Mouse (Mus musculus) embryonic facial prominence, embryonic 11.5 days (tissue): ENCODE data around the gene Scnn1a. TPM values are rescaled to one million over a fixed set of nuclear protein-coding genes. Genes with fewer than 3 reads are reported as not detected.

Experiments
- ATAC-seq: fragments of 200-750 bp; cut with Nextera tagmentation; replicated peaks from 2 replicates; pipeline ENCODE4 v1.8.0; 2017; ENCODE audit warnings: low read depth; ENCODE audit not compliant: insufficient number of reproducible peaks, low FRiP score, low TSS enrichment
- DNase-seq: peaks from one replicate; pipeline ENCODE4 v3.0.0-alpha.2; 2015; ENCODE audit warnings: low spot score
- H3K27ac ChIP-seq: fragments of 300-500 bp; sonication (generic); replicated peaks from 2 replicates; pipeline ENCODE4 v1.5.1; 2014; ENCODE audit warnings: mild to moderate bottlenecking, low read depth, low read length, control low read depth
- H3K27me3 ChIP-seq: fragments of 300-500 bp; sonication (generic); 2 replicates; pipeline ENCODE4 v1.6.1; 2014; ENCODE audit warnings: mild to moderate bottlenecking, low read length, moderate library complexity, mixed read lengths; ENCODE audit not compliant: control insufficient read depth, insufficient read depth
- H3K36me3 ChIP-seq: fragments of 300-500 bp; sonication (generic); replicated peaks from 2 replicates; pipeline ENCODE4 v1.6.1; 2014; ENCODE audit warnings: low read depth, mild to moderate bottlenecking, low read length, moderate library complexity, mixed read lengths; ENCODE audit not compliant: control insufficient read depth, insufficient read depth
- H3K4me1 ChIP-seq: fragments of 300-500 bp; sonication (generic); 2 replicates; pipeline ENCODE4 v1.6.1; 2014; ENCODE audit warnings: low read length, mixed read lengths; ENCODE audit not compliant: control insufficient read depth, insufficient read depth
- H3K4me2 ChIP-seq: fragments of 300-500 bp; sonication (generic); 2 replicates; pipeline ENCODE4 v1.6.1; 2014; ENCODE audit warnings: low read depth, mild to moderate bottlenecking, control low read depth, low read length, moderate library complexity
- H3K4me3 ChIP-seq: fragments of 300-500 bp; sonication (generic); 2 replicates; pipeline ENCODE4 v1.5.1; 2014; ENCODE audit warnings: low read depth, low read length, control low read depth
- H3K9ac ChIP-seq: fragments of 300-500 bp; sonication (generic); replicated peaks from 2 replicates; pipeline ENCODE4 v1.6.1; 2014; ENCODE audit warnings: mild to moderate bottlenecking, control low read depth, low read length
- H3K9me3 ChIP-seq: fragments of 300-500 bp; sonication (generic); replicated peaks from 2 replicates; pipeline ENCODE4 v1.6.1; 2016; ENCODE audit warnings: mild to moderate bottlenecking, low read length, inconsistent platforms, mixed read lengths; ENCODE audit not compliant: control insufficient read depth
- WGBS: fragments of 180-500 bp; shearing (Covaris S2); extraction: QIAGEN DNeasy Blood & Tissue Kit; methylation state at CpG from one replicate; pipeline ENCODE4 v1.1.7; 2014; 5-methylcytosine and 5-hydroxymethylcytosine counted together
- polyA plus RNA-seq: library from polyadenylated mRNA; unstranded; fragments of >200 nt; fragmentation: Nextera tagmentation; extraction: Ambion mirVana; gene quantifications from 2 replicates; pipeline ENCODE4 v1.2.1, GENCODE M21; 2014

Gene Scnn1a
- polyA plus RNA-seq, 1 experiment from 2014 or later: 0.88 TPM

DNA sequence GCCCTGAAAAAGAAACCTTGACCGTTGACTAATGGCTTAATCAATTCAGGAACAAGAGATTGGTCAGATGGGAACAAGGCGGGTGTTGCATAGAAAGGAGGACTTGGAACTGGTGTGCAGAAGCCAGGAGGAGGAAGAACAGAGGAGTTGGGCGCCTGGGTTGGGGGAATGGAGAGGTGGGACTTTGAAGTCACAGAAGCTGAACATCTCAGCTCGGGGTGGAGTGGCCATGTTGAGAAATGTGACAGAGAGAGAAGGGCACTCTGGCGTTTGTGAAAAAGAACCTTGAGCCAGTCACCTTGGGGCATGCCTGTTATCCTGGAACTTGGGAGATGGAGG is 31.6 kb downstream of the Scnn1a start:
- Histone ChIP-seq H3K9ac (no peak overlapping the region), H3K36me3 (no peaks in the 10 kb centered on the region), H3K9me3 (no peaks in the 10 kb centered on the region), H3K27ac (no peak overlapping the region), H3K27me3 (no peaks in the 10 kb centered on the region), H3K4me3 (no peak overlapping the region), H3K4me2 (no peak overlapping the region), H3K4me1 (peaks cover 16% of the 10 kb centered on the region)
- ATAC-seq (no peak), DNase-seq (no peak)
- 62% methylated on average over 5 of the region's 5 CpGs for whole genome bisulfite sequencing

DNA sequence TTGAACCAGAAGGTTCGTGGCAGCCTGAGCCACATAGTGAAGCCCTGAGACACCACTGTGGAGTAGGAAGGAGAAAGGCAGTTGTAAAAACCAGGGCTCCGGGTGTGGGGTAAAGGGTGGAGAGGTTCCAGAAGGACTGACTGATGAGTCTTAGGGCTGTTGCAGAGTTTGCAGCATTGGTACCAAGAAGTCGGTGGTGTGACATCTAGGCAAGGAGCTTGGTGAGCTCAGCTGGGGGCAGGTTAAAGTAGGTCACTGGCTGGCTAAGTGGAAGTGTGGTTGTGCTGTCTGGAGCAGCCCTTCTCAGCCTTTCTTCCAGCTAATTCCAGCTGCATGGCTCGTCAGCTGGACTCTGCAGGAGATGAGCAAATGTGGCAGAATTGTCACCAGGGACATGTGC is 32.4 kb downstream of the Scnn1a start:
- no peaks in the 10 kb centered on the region for H3K27me3 ChIP-seq
- no peak overlapping the region for H3K27ac ChIP-seq
- no peak overlapping the region for H3K9ac ChIP-seq
- ATAC-seq (no peak), DNase-seq (no peak)
- no peaks in the 10 kb centered on the region; the same call in 1 of the 2 replicates for H3K36me3 ChIP-seq
- H3K9me3 ChIP-seq: no peaks in the 10 kb centered on the region
- WGBS: 65% methylated on average over 4 of the region's 4 CpGs
- peaks cover 16% of the 10 kb centered on the region for H3K4me1 ChIP-seq
- no peak overlapping the region for H3K4me3 ChIP-seq
- H3K4me2 ChIP-seq: no peak overlapping the region

DNA sequence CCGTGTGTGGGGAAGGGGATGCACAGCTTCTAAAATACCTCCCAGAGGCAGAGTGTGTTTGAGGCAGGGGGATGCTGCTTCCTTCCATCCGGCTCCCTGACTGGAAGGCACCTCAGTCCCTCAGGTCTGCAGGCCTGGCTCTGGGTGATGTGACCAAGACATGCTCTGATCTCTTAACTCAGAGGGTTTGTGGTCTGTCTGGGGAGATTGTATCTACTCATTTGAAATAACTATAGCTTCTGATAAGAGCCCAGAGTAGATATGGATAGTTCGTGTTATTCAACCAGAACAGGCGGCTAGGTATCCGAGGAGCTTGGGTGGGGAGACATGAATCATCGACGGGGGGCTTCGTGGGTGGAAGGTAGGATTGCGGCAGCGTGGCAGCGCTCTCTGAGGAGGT is 32.8 kb downstream of the Scnn1a start:
- Histone ChIP-seq H3K4me1 (peaks cover 16% of the 10 kb centered on the region), H3K9me3 (no peaks in the 10 kb centered on the region), H3K9ac (no peak overlapping the region), H3K27ac (no peak overlapping the region), H3K4me2 (no peak overlapping the region), H3K27me3 (no peaks in the 10 kb centered on the region), H3K36me3 (no peaks in the 10 kb centered on the region; the same call in 1 of the 2 replicates), H3K4me3 (no peak overlapping the region)
- ATAC-seq (no peak), DNase-seq (no peak)
- 82% methylated on average over 11 of the region's 11 CpGs for WGBS

- H3K27ac ChIP-seq: no peak overlapping the region
Observed at GRCm38 (mm10) chr6:125353655-125354054, 33.2 kb downstream of the Scnn1a start.

GRCm38 (mm10) chr6:125354352-125355151 is 34.1 kb downstream of the Scnn1a start:
- peak; percentile 43 for DNase-seq
- peaks cover 16% of the 10 kb centered on the region for H3K4me1 ChIP-seq
- ATAC-seq: no peak
- no peak overlapping the region for H3K9ac ChIP-seq
- H3K4me2 ChIP-seq: peak overlapping the region; percentile 6
- no peak overlapping the region for H3K4me3 ChIP-seq
- 0 out of 2 replicates have a peak overlapping the region, but pooled peaks have one; percentile 28 for H3K27ac ChIP-seq
- no peaks in the 10 kb centered on the region for H3K27me3 ChIP-seq
- 8% methylated on average over 14 of the region's 14 CpGs for WGBS
- H3K36me3 ChIP-seq: no peaks in the 10 kb centered on the region; the same call in 1 of the 2 replicates
- no peaks in the 10 kb centered on the region for H3K9me3 ChIP-seq

More at GRCm38 (mm10) chr6:125353655-125354054, 33.2 kb downstream of the Scnn1a start:
- H3K36me3 ChIP-seq: no peaks in the 10 kb centered on the region; the same call in 1 of the 2 replicates
- no peak overlapping the region for H3K9ac ChIP-seq
- no peaks in the 10 kb centered on the region for H3K27me3 ChIP-seq
- WGBS: 83% methylated on average over 4 of the region's 4 CpGs
- H3K9me3 ChIP-seq: no peaks in the 10 kb centered on the region
- DNase-seq (no peak), ATAC-seq (no peak)
- no peak overlapping the region for H3K4me2 ChIP-seq
- no peak overlapping the region for H3K4me3 ChIP-seq
- peaks cover 16% of the 10 kb centered on the region for H3K4me1 ChIP-seq

GRCm38 (mm10) chr6:125355197-125355741 is 34.8 kb downstream of the Scnn1a start:
- ATAC-seq (no peak), DNase-seq (peak; percentile 70)
- Histone ChIP-seq H3K36me3 (no peaks in the 10 kb centered on the region; the same call in 1 of the 2 replicates), H3K27me3 (no peaks in the 10 kb centered on the region), H3K27ac (0 out of 2 replicates have a peak overlapping the region, but pooled peaks have one; percentile 28), H3K4me2 (peak overlapping the region; percentile 6), H3K9ac (no peak overlapping the region), H3K4me1 (peaks cover 16% of the 10 kb centered on the region), H3K9me3 (no peaks in the 10 kb centered on the region), H3K4me3 (no peak overlapping the region)
- 6% methylated on average over 10 of the region's 10 CpGs for WGBS

DNA sequence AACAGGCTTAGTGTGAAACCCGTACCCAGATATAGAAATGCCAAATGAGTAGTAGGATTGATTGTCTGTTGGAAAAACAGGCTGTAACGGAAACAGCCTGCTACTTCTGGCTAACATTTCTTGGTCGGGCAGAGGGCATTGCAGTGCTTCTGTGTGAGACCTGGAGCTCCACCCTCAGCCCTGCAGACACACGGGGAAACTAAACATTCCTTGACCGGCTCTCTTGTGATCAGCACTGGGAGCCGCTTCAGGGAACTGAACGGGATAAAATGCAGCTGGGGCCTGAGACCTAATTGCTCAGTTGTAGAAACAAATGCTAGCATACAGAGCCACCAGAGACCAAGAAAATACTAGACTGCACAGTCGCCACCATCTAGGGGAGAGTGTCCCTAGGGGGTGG is 35.8 kb downstream of the Scnn1a start:
- no peaks in the 10 kb centered on the region for H3K9me3 ChIP-seq
- H3K4me1 ChIP-seq: peaks cover 16% of the 10 kb centered on the region
- no peak overlapping the region for H3K9ac ChIP-seq
- DNase-seq (peak; percentile 25), ATAC-seq (no peak)
- 0 out of 2 replicates have a peak, but pooled peaks cover under 1% of the 10 kb centered on the region for H3K27me3 ChIP-seq
- no peaks in the 10 kb centered on the region; the same call in none of the 2 replicates for H3K36me3 ChIP-seq
- no peak overlapping the region for H3K4me3 ChIP-seq
- H3K4me2 ChIP-seq: no peak overlapping the region
- no peak overlapping the region for H3K27ac ChIP-seq
- WGBS: 21% methylated on average over 8 of the region's 8 CpGs

- H3K9me3 ChIP-seq: no peaks in the 10 kb centered on the region
- H3K27ac ChIP-seq: no peak overlapping the region
- 88% methylated on average over 15 of the region's 15 CpGs for WGBS
- no peak for DNase-seq
- H3K9ac ChIP-seq: no peak overlapping the region
- H3K27me3 ChIP-seq: peaks cover 3% of the 10 kb centered on the region; the same call in 1 of the 2 replicates
- H3K4me3 ChIP-seq: no peak overlapping the region
- peaks cover 16% of the 10 kb centered on the region for H3K4me1 ChIP-seq
- no peak overlapping the region for H3K4me2 ChIP-seq
- ATAC-seq: no peak
- H3K36me3 ChIP-seq: no peaks in the 10 kb centered on the region; the same call in none of the 2 replicates
Observed at GRCm38 (mm10) chr6:125357334-125357733, 36.9 kb downstream of the Scnn1a start.
